13 mouse cellular contexts compared by ENCODE assay signal in the genomic region with DNA sequence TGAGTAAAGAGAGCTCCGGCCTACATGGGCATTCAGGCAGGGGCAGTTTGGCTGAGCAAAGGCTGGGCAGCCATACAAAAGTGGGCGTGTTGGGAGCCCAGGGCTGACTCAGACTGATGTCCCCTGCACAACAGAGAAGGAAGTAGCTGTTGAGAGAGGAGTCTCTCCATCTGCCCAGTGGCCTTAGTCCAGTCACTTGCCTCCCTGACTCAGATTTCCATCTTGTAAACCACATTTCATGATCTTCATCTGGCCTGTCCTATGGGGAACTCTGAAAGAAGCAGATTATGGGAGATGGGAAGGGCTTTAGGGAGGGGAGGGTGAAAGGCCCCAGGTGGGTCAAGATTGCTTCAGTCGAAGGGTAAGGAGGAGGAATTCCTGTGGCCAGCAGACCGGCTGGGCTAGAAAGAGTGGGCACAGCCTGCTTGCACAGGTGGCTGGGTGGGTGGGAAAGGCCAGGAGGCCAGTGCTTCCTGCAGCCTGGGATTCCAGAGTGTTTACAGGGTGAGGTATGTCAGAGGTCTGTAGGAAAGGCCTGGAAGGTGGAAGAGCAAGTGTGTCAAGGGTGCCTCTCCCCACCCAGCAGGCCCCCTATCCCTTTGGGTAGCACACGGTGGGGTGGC.
A peak's percentile ranks its signal among the peaks of the same experiment; 100 is the strongest.
DNase-seq lines count a peak whose midpoint lies in the region; ATAC-seq lines count a peak whose summit lies in the region.
"Had no signal": no experiment of that assay in that cellular context is flagged by ENCODE, and none has a peak within 500 bp of the region (broad histone marks: within the 10 kb centered on the region; RNA-seq: fewer than 3 reads in every experiment).

No protein-coding gene starts in this region.

- DNase-seq in cerebellum, postnatal 10 days: peak; percentile 50 to 54
- DNase-seq in cerebellum, adult 9-10 months: no peak
- no peak for DNase-seq in limb, embryonic 10.5 days (ENCODE audit: low spot score)
- DNase-seq in spleen, postnatal 10 days (ENCODE audit: low spot score in 2 of 2): no peak
- no peak for DNase-seq in urinary bladder, adult 18-20 months (ENCODE audit: low spot score in 2 of 2)
- DNase-seq: B cell, adult 2 months; thymus, adult 2 months had no signal

- H3K79me2 ChIP-seq in macrophage (ENCODE audit: inconsistent target): no peaks in the 10 kb centered on the region

- H3K9ac ChIP-seq in limb, embryonic 12.5 days (replicated peaks): 0 out of 2 replicates have a peak overlapping the region, but pooled peaks have one; percentile 18
- H3K9ac ChIP-seq in intestine, embryonic 15.5 days: no peak overlapping the region
- H3K9ac ChIP-seq: heart, embryonic 13.5 days; midbrain, embryonic 12.5 days had no signal

- WGBS in limb, embryonic 12.5 days: 87% methylated on average over 5 of the region's 5 CpGs
- WGBS in limb, embryonic 10.5 days: 88% methylated on average over 5 of the region's 5 CpGs
- 62% methylated on average over 5 of the region's 5 CpGs for WGBS in intestine, embryonic 15.5 days
- 76% methylated on average over 5 of the region's 5 CpGs for WGBS in macrophage (ENCODE audit: missing documents)

- no peaks in the 10 kb centered on the region for H3K36me3 ChIP-seq in limb, embryonic 12.5 days
- no peaks in the 10 kb centered on the region for H3K36me3 ChIP-seq in limb, embryonic 10.5 days
- H3K36me3 ChIP-seq in intestine, embryonic 15.5 days: no peaks in the 10 kb centered on the region
- H3K36me3 ChIP-seq in macrophage (ENCODE audit: inconsistent target): no peaks in the 10 kb centered on the region
- H3K36me3 ChIP-seq: heart, embryonic 13.5 days; midbrain, embryonic 12.5 days had no signal

- H3K27me3 ChIP-seq in limb, embryonic 12.5 days: no peaks in the 10 kb centered on the region
- no peaks in the 10 kb centered on the region for H3K27me3 ChIP-seq in limb, embryonic 10.5 days (ENCODE audit: low read depth, poor library complexity, severe bottlenecking)
- no peaks in the 10 kb centered on the region for H3K27me3 ChIP-seq in intestine, embryonic 15.5 days (replicated peaks)
- H3K27me3 ChIP-seq: heart, embryonic 13.5 days; midbrain, embryonic 12.5 days; Patski had no signal

- no peak overlapping the region for H3K4me3 ChIP-seq in limb, embryonic 12.5 days (replicated peaks)
- no peak overlapping the region for H3K4me3 ChIP-seq in limb, embryonic 10.5 days
- H3K4me3 ChIP-seq in intestine, embryonic 15.5 days (replicated peaks): no peak overlapping the region
- no peak overlapping the region for H3K4me3 ChIP-seq in macrophage (ENCODE audit: inconsistent target)
- H3K4me3 ChIP-seq: heart, embryonic 13.5 days; midbrain, embryonic 12.5 days had no signal

- H3K27ac ChIP-seq in limb, embryonic 12.5 days: no peak overlapping the region
- no peak overlapping the region for H3K27ac ChIP-seq in limb, embryonic 10.5 days
- H3K27ac ChIP-seq in intestine, embryonic 15.5 days: peak overlapping the region; percentile 63; the same call in 1 of the 2 replicates
- peak overlapping the region; percentile 69 for H3K27ac ChIP-seq in macrophage
- H3K27ac ChIP-seq: heart, embryonic 13.5 days; midbrain, embryonic 12.5 days had no signal

- peaks cover 6% of the 10 kb centered on the region; the same call in 1 of the 2 replicates for H3K4me1 ChIP-seq in limb, embryonic 12.5 days (replicated peaks)
- H3K4me1 ChIP-seq in limb, embryonic 10.5 days: peaks cover 17% of the 10 kb centered on the region
- H3K4me1 ChIP-seq in intestine, embryonic 15.5 days (replicated peaks): peaks cover 28% of the 10 kb centered on the region

- H3K9me3 ChIP-seq in limb, embryonic 12.5 days: 0 out of 2 replicates have a peak, but pooled peaks cover 3% of the 10 kb centered on the region
- H3K9me3 ChIP-seq in limb, embryonic 10.5 days (replicated peaks): no peaks in the 10 kb centered on the region
- H3K9me3 ChIP-seq in intestine, embryonic 15.5 days: no peaks in the 10 kb centered on the region
- H3K9me3 ChIP-seq: heart, embryonic 13.5 days; midbrain, embryonic 12.5 days had no signal

- no peak overlapping the region for H3K4me2 ChIP-seq in limb, embryonic 12.5 days
- H3K4me2 ChIP-seq in intestine, embryonic 15.5 days (replicated peaks): no peak overlapping the region
- H3K4me2 ChIP-seq: heart, embryonic 13.5 days; midbrain, embryonic 12.5 days had no signal

- no peak for ATAC-seq in limb, embryonic 12.5 days (ENCODE audit: insufficient number of reproducible peaks, insufficient read depth, low FRiP score, low TSS enrichment, low read depth)
- ATAC-seq in intestine, embryonic 15.5 days: peak; percentile 32
- ATAC-seq: Patski had no signal

Comparison
In these comparisons a context has a peak if more than half of its experiments do, and no peak if none do; other contexts are left out.
1. DNase-seq: peak in cerebellum, postnatal 10 days (2 of 2); none in cerebellum, adult 9-10 months (single experiment), limb, embryonic 10.5 days (single experiment), spleen, postnatal 10 days (0 of 2) and urinary bladder, adult 18-20 months (0 of 2).
2. H3K27ac ChIP-seq: peak in intestine, embryonic 15.5 days (single experiment) and macrophage (single experiment); none in limb, embryonic 12.5 days (single experiment) and limb, embryonic 10.5 days (single experiment).